Mouse (Mus musculus) macrophage (primary cell): ENCODE data around the gene Gm9922. TPM values are rescaled to one million over a fixed set of nuclear protein-coding genes. Genes with fewer than 3 reads are reported as not detected.
A peak's percentile ranks its signal among the peaks of the same experiment; 100 is the strongest.

Source experiments
- H3K27ac ChIP-seq: fragments of 350-480 bp; formaldehyde crosslinking; 2 replicates; pipeline ENCODE4 v1.9.0; 2021
- H3K36me3 ChIP-seq: fragments of 350-480 bp; formaldehyde crosslinking; 2 replicates; pipeline ENCODE4 v1.9.0; 2021; ENCODE audit errors: inconsistent target
- H3K4me3 ChIP-seq: fragments of 350-480 bp; formaldehyde crosslinking; 2 replicates; pipeline ENCODE4 v1.9.0; 2021; ENCODE audit errors: inconsistent target
- H3K79me2 ChIP-seq: fragments of 350-480 bp; formaldehyde crosslinking; 2 replicates; pipeline ENCODE4 v1.9.0; 2021; ENCODE audit errors: inconsistent target
- WGBS: methylation state at CpG from one replicate; pipeline ENCODE4 v1.1.7; 2026; ENCODE audit warnings: inconsistent platforms; ENCODE audit not compliant: missing documents; 5-methylcytosine and 5-hydroxymethylcytosine counted together
- polyA plus RNA-seq: library from polyadenylated mRNA; stranded (reverse); fragments of 250-400 nt; gene quantifications from 3 replicates; pipeline ENCODE4 v1.2.4, GENCODE M21; 2018; ENCODE audit warnings: inconsistent platforms
- total RNA-seq, 78 experiments: library from RNA; depleted of rRNA; stranded (reverse); fragments of 250-400 nt; gene quantifications; 1 replicate in 9 of 78; 2 replicates in 24 of 78; 3 replicates in 43 of 78; 4 replicates in 2 of 78; pipeline ENCODE4 v1.2.4; 2018; ENCODE audit warnings: inconsistent platforms in 56 of 78

The Gm9922 gene
- total RNA-seq (2018; cell fraction: chromatin; rRNA removed): not detected
- not detected for total RNA-seq (2018; cell fraction: cytosol; rRNA removed)
- total RNA-seq (2018; cell fraction: nucleus; rRNA removed): not detected
- polyA plus RNA-seq: not detected in 3 replicates

GRCm38 (mm10) chr14:101729237-101729971 lies at the start of gene Gm9922, which contains the start of gene Lmo7:
Gene Gm9922, minus strand, starts transcription at chr14:101729814.
Gene Lmo7, plus strand, starts transcription at chr14:101729957.
- no peaks in the 10 kb centered on the region for H3K79me2 ChIP-seq
- H3K36me3 ChIP-seq: no peaks in the 10 kb centered on the region
- WGBS: 1% methylated on average over 50 of the region's 51 CpGs
- H3K27ac ChIP-seq: no peak within 1 kb of the TSS
- peak within 1 kb of the TSS; percentile 9; the same call in 1 of the 2 replicates for H3K4me3 ChIP-seq

- no peaks in the 10 kb centered on the region for H3K79me2 ChIP-seq
- H3K36me3 ChIP-seq: no peaks in the 10 kb centered on the region
- WGBS: 92% methylated on average over 3 of the region's 3 CpGs
- H3K4me3 ChIP-seq: no peak overlapping the region
- no peak overlapping the region for H3K27ac ChIP-seq
Measured at GRCm38 (mm10) chr14:101778426-101778825, 48.8 kb upstream of the Gm9922 start.

GRCm38 (mm10) chr14:101777129-101777493 lies 47.5 kb upstream of the Gm9922 start:
- H3K27ac ChIP-seq: no peak overlapping the region
- H3K36me3 ChIP-seq: no peaks in the 10 kb centered on the region
- no peaks in the 10 kb centered on the region for H3K79me2 ChIP-seq
- no peak overlapping the region for H3K4me3 ChIP-seq
- 69% methylated on average over 3 of the region's 3 CpGs for WGBS

- no peak overlapping the region for H3K4me3 ChIP-seq
- H3K79me2 ChIP-seq: no peaks in the 10 kb centered on the region
- H3K36me3 ChIP-seq: no peaks in the 10 kb centered on the region
- 72% methylated on average over 4 of the region's 4 CpGs for WGBS
- no peak overlapping the region for H3K27ac ChIP-seq
Measured at GRCm38 (mm10) chr14:101776296-101777128, 46.9 kb upstream of the Gm9922 start.

- WGBS: 38% methylated on average over 4 of the region's 4 CpGs
- no peaks in the 10 kb centered on the region for H3K36me3 ChIP-seq
- H3K27ac ChIP-seq: no peak overlapping the region
- H3K79me2 ChIP-seq: no peaks in the 10 kb centered on the region
- H3K4me3 ChIP-seq: no peak overlapping the region
Measured at GRCm38 (mm10) chr14:101774631-101775030, 45.0 kb upstream of the Gm9922 start.

- Histone ChIP-seq H3K27ac (no peak overlapping the region), H3K4me3 (no peak overlapping the region), H3K79me2 (no peaks in the 10 kb centered on the region), H3K36me3 (no peaks in the 10 kb centered on the region)
- 93% methylated on average over 6 of the region's 6 CpGs for WGBS
Measured at GRCm38 (mm10) chr14:101771756-101772155, 42.1 kb upstream of the Gm9922 start.

- 87% methylated on average over 5 of the region's 5 CpGs for WGBS
- H3K79me2 ChIP-seq: no peaks in the 10 kb centered on the region
- H3K4me3 ChIP-seq: no peak overlapping the region
- H3K36me3 ChIP-seq: no peaks in the 10 kb centered on the region
- H3K27ac ChIP-seq: no peak overlapping the region
Measured at GRCm38 (mm10) chr14:101771336-101771735, 41.7 kb upstream of the Gm9922 start.

GRCm38 (mm10) chr14:101763762-101764295 lies 34.2 kb upstream of the Gm9922 start:
- H3K4me3 ChIP-seq: no peak overlapping the region
- no peak overlapping the region for H3K27ac ChIP-seq
- WGBS: 85% methylated on average over 3 of the region's 3 CpGs
- H3K36me3 ChIP-seq: no peaks in the 10 kb centered on the region
- H3K79me2 ChIP-seq: no peaks in the 10 kb centered on the region

- Histone ChIP-seq H3K27ac (no peak overlapping the region), H3K79me2 (no peaks in the 10 kb centered on the region), H3K36me3 (no peaks in the 10 kb centered on the region), H3K4me3 (no peak overlapping the region)
- 31% methylated on average over 1 of the region's 1 CpGs for WGBS
Measured at GRCm38 (mm10) chr14:101762267-101762666, 32.7 kb upstream of the Gm9922 start.

- 63% methylated on average over 4 of the region's 4 CpGs for WGBS
- Histone ChIP-seq H3K79me2 (no peaks in the 10 kb centered on the region), H3K36me3 (no peaks in the 10 kb centered on the region), H3K4me3 (no peak overlapping the region), H3K27ac (no peak overlapping the region)
Measured at GRCm38 (mm10) chr14:101755425-101755824, 25.8 kb upstream of the Gm9922 start.

- H3K79me2 ChIP-seq: no peaks in the 10 kb centered on the region
- H3K4me3 ChIP-seq: no peak overlapping the region
- no peak overlapping the region for H3K27ac ChIP-seq
- 88% methylated on average over 4 of the region's 4 CpGs for WGBS
- no peaks in the 10 kb centered on the region for H3K36me3 ChIP-seq
Measured at GRCm38 (mm10) chr14:101750910-101751309, 21.3 kb upstream of the Gm9922 start.

GRCm38 (mm10) chr14:101748436-101748835 lies 18.8 kb upstream of the Gm9922 start:
- 90% methylated on average over 7 of the region's 7 CpGs for WGBS

GRCm38 (mm10) chr14:101747811-101748210 lies 18.2 kb upstream of the Gm9922 start:
- WGBS: 85% methylated on average over 11 of the region's 11 CpGs
- no peaks in the 10 kb centered on the region for H3K79me2 ChIP-seq
- no peaks in the 10 kb centered on the region for H3K36me3 ChIP-seq
- no peak overlapping the region for H3K27ac ChIP-seq
- no peak overlapping the region for H3K4me3 ChIP-seq

More at GRCm38 (mm10) chr14:101748436-101748835, 18.8 kb upstream of the Gm9922 start:
- H3K4me3 ChIP-seq: no peak overlapping the region
- H3K79me2 ChIP-seq: no peaks in the 10 kb centered on the region
- H3K27ac ChIP-seq: no peak overlapping the region
- no peaks in the 10 kb centered on the region for H3K36me3 ChIP-seq

- Histone ChIP-seq H3K79me2 (no peaks in the 10 kb centered on the region), H3K36me3 (no peaks in the 10 kb centered on the region), H3K4me3 (no peak overlapping the region), H3K27ac (no peak overlapping the region)
- 90% methylated on average over 2 of the region's 3 CpGs for WGBS
Measured at GRCm38 (mm10) chr14:101746635-101747034, 17.0 kb upstream of the Gm9922 start.

- Histone ChIP-seq H3K4me3 (no peak overlapping the region), H3K79me2 (no peaks in the 10 kb centered on the region), H3K27ac (no peak overlapping the region), H3K36me3 (no peaks in the 10 kb centered on the region)
- 90% methylated on average over 4 of the region's 4 CpGs for WGBS
Measured at GRCm38 (mm10) chr14:101737501-101737900, 7.9 kb upstream of the Gm9922 start.
